Mouse (Mus musculus) embryonic facial prominence, embryonic 11.5 days (tissue): ENCODE data around the gene Tmigd3. TPM values are rescaled to one million over a fixed set of nuclear protein-coding genes. Genes with fewer than 3 reads are reported as not detected.
"Not testable (repeated sequence)": the region's sequence is repeated elsewhere in the genome, so short reads cannot be mapped to it uniquely, and the experiment has no call there.

Experiments used
- ATAC-seq: fragments of 200-750 bp; cut with Nextera tagmentation; replicated peaks from 2 replicates; pipeline ENCODE4 v1.8.0; 2017; ENCODE audit warnings: low read depth; ENCODE audit not compliant: insufficient number of reproducible peaks, low FRiP score, low TSS enrichment
- DNase-seq: peaks from one replicate; pipeline ENCODE4 v3.0.0-alpha.2; 2015; ENCODE audit warnings: low spot score
- H3K27ac ChIP-seq: fragments of 300-500 bp; sonication (generic); replicated peaks from 2 replicates; pipeline ENCODE4 v1.5.1; 2014; ENCODE audit warnings: mild to moderate bottlenecking, low read depth, low read length, control low read depth
- H3K27me3 ChIP-seq: fragments of 300-500 bp; sonication (generic); 2 replicates; pipeline ENCODE4 v1.6.1; 2014; ENCODE audit warnings: mild to moderate bottlenecking, low read length, moderate library complexity, mixed read lengths; ENCODE audit not compliant: control insufficient read depth, insufficient read depth
- H3K36me3 ChIP-seq: fragments of 300-500 bp; sonication (generic); replicated peaks from 2 replicates; pipeline ENCODE4 v1.6.1; 2014; ENCODE audit warnings: low read depth, mild to moderate bottlenecking, low read length, moderate library complexity, mixed read lengths; ENCODE audit not compliant: control insufficient read depth, insufficient read depth
- H3K4me1 ChIP-seq: fragments of 300-500 bp; sonication (generic); 2 replicates; pipeline ENCODE4 v1.6.1; 2014; ENCODE audit warnings: low read length, mixed read lengths; ENCODE audit not compliant: control insufficient read depth, insufficient read depth
- H3K4me2 ChIP-seq: fragments of 300-500 bp; sonication (generic); 2 replicates; pipeline ENCODE4 v1.6.1; 2014; ENCODE audit warnings: low read depth, mild to moderate bottlenecking, control low read depth, low read length, moderate library complexity
- H3K4me3 ChIP-seq: fragments of 300-500 bp; sonication (generic); 2 replicates; pipeline ENCODE4 v1.5.1; 2014; ENCODE audit warnings: low read depth, low read length, control low read depth
- H3K9ac ChIP-seq: fragments of 300-500 bp; sonication (generic); replicated peaks from 2 replicates; pipeline ENCODE4 v1.6.1; 2014; ENCODE audit warnings: mild to moderate bottlenecking, control low read depth, low read length
- H3K9me3 ChIP-seq: fragments of 300-500 bp; sonication (generic); replicated peaks from 2 replicates; pipeline ENCODE4 v1.6.1; 2016; ENCODE audit warnings: mild to moderate bottlenecking, low read length, inconsistent platforms, mixed read lengths; ENCODE audit not compliant: control insufficient read depth
- WGBS: fragments of 180-500 bp; shearing (Covaris S2); extraction: QIAGEN DNeasy Blood & Tissue Kit; methylation state at CpG from one replicate; pipeline ENCODE4 v1.1.7; 2014; 5-methylcytosine and 5-hydroxymethylcytosine counted together
- polyA plus RNA-seq: library from polyadenylated mRNA; unstranded; fragments of >200 nt; fragmentation: Nextera tagmentation; extraction: Ambion mirVana; gene quantifications from 2 replicates; pipeline ENCODE4 v1.2.1, GENCODE M21; 2014

Gene Tmigd3
- polyA plus RNA-seq, 1 experiment from 2014 or later = not detected

- no peaks in the 10 kb centered on the region for H3K4me1 ChIP-seq
- no peak overlapping the region for H3K4me2 ChIP-seq
- no peaks in the 10 kb centered on the region for H3K27me3 ChIP-seq
- H3K4me3 ChIP-seq = no peak overlapping the region
- H3K9ac ChIP-seq = no peak overlapping the region
- H3K27ac ChIP-seq = no peak overlapping the region
- DNase-seq = no peak
- H3K36me3 ChIP-seq = no peaks in the 10 kb centered on the region
- no peak for ATAC-seq
- 83% methylated on average over 11 of the region's 11 CpGs for whole genome bisulfite sequencing
- H3K9me3 ChIP-seq = no peaks in the 10 kb centered on the region
Observed at GRCm38 (mm10) chr3:105910519-105911190, 40.0 kb downstream of the Tmigd3 start.

- H3K36me3 ChIP-seq = no peaks in the 10 kb centered on the region
- H3K4me2 ChIP-seq = no peak overlapping the region
- no peaks in the 10 kb centered on the region for H3K27me3 ChIP-seq
- DNase-seq (no peak), ATAC-seq (no peak)
- H3K4me1 ChIP-seq = no peaks in the 10 kb centered on the region
- H3K9ac ChIP-seq = no peak overlapping the region
- no peak overlapping the region for H3K27ac ChIP-seq
- no peaks in the 10 kb centered on the region for H3K9me3 ChIP-seq
- 77% methylated on average over 9 of the region's 9 CpGs for WGBS
- no peak overlapping the region for H3K4me3 ChIP-seq
Observed at GRCm38 (mm10) chr3:105912097-105912880, 41.6 kb downstream of the Tmigd3 start.

- Histone ChIP-seq H3K4me2 (no peak overlapping the region), H3K9ac (no peak overlapping the region), H3K4me1 (no peaks in the 10 kb centered on the region), H3K27ac (no peak overlapping the region), H3K36me3 (no peaks in the 10 kb centered on the region), H3K27me3 (no peaks in the 10 kb centered on the region), H3K4me3 (no peak overlapping the region), H3K9me3 (no peaks in the 10 kb centered on the region)
- DNase-seq = no peak
- no peak for ATAC-seq
- WGBS = 73% methylated on average over 10 of the region's 10 CpGs
Observed at GRCm38 (mm10) chr3:105913839-105914681, 43.4 kb downstream of the Tmigd3 start.

- Histone ChIP-seq H3K9ac (no peak overlapping the region), H3K9me3 (no peaks in the 10 kb centered on the region), H3K4me2 (no peak overlapping the region), H3K36me3 (no peaks in the 10 kb centered on the region), H3K4me1 (no peaks in the 10 kb centered on the region), H3K4me3 (no peak overlapping the region), H3K27me3 (no peaks in the 10 kb centered on the region), H3K27ac (no peak overlapping the region)
- DNase-seq (no peak), ATAC-seq (no peak)
- WGBS = 27% methylated on average over 1 of the region's 1 CpGs
Observed at GRCm38 (mm10) chr3:105915281-105915680, 44.6 kb downstream of the Tmigd3 start.

- H3K4me2 ChIP-seq = not testable (repeated sequence)
Observed at GRCm38 (mm10) chr3:105916455-105916854, 45.8 kb downstream of the Tmigd3 start.

GRCm38 (mm10) chr3:105917656-105918354 lies 47.1 kb downstream of the Tmigd3 start:
- H3K4me1 ChIP-seq = no peaks in the 10 kb centered on the region
- H3K27me3 ChIP-seq = no peaks in the 10 kb centered on the region
- H3K27ac ChIP-seq = no peak overlapping the region
- DNase-seq = no peak
- no peaks in the 10 kb centered on the region for H3K9me3 ChIP-seq
- no peak for ATAC-seq
- H3K9ac ChIP-seq = no peak overlapping the region
- 58% methylated on average over 10 of the region's 10 CpGs for WGBS
- H3K4me3 ChIP-seq = no peak overlapping the region
- H3K36me3 ChIP-seq = no peaks in the 10 kb centered on the region
- no peak overlapping the region for H3K4me2 ChIP-seq

More at GRCm38 (mm10) chr3:105916455-105916854, 45.8 kb downstream of the Tmigd3 start:
- not testable (repeated sequence) for ATAC-seq, H3K36me3 ChIP-seq, H3K4me1 ChIP-seq, DNase-seq, H3K9ac ChIP-seq, H3K9me3 ChIP-seq, H3K27me3 ChIP-seq, H3K27ac ChIP-seq, H3K4me3 ChIP-seq

- WGBS = 79% methylated on average over 3 of the region's 3 CpGs
- H3K4me2 ChIP-seq = no peak overlapping the region
- ATAC-seq (no peak), DNase-seq (no peak)
- no peaks in the 10 kb centered on the region for H3K9me3 ChIP-seq
- H3K27ac ChIP-seq = no peak overlapping the region
- no peaks in the 10 kb centered on the region for H3K27me3 ChIP-seq
- H3K9ac ChIP-seq = no peak overlapping the region
- no peaks in the 10 kb centered on the region for H3K36me3 ChIP-seq
- no peaks in the 10 kb centered on the region for H3K4me1 ChIP-seq
- H3K4me3 ChIP-seq = no peak overlapping the region
Observed at GRCm38 (mm10) chr3:105918355-105918745, 47.6 kb downstream of the Tmigd3 start.
